Mouse (Mus musculus) liver, embryonic 13.5 days (tissue): ENCODE measurements around the gene Cysrt1. TPM values are rescaled to one million over a fixed set of nuclear protein-coding genes. Genes with fewer than 3 reads are reported as not detected.

Experiments
- ATAC-seq: fragments of 200-750 bp; cut with Nextera tagmentation; 2 replicates; pipeline ENCODE4 v1.8.0; 2017; ENCODE audit warnings: low read depth, mild to moderate bottlenecking, moderate number of reproducible peaks, moderate library complexity
- DNase-seq: peaks from one replicate; pipeline ENCODE4 v3.0.0; 2022
- H3K27ac ChIP-seq: fragments of 300-500 bp; sonication (generic); 2 replicates; pipeline ENCODE4 v1.5.1; 2015; ENCODE audit warnings: moderate library complexity, mild to moderate bottlenecking, inconsistent platforms
- H3K27me3 ChIP-seq: fragments of 300-500 bp; sonication (generic); 2 replicates; pipeline ENCODE4 v1.6.1; 2015; ENCODE audit warnings: mild to moderate bottlenecking, inconsistent platforms
- H3K36me3 ChIP-seq: fragments of 300-500 bp; sonication (generic); 2 replicates; pipeline ENCODE4 v1.6.1; 2015; ENCODE audit warnings: mild to moderate bottlenecking, inconsistent platforms
- H3K4me1 ChIP-seq: fragments of 300-500 bp; sonication (generic); replicated peaks from 2 replicates; pipeline ENCODE4 v1.6.1; 2015; ENCODE audit warnings: inconsistent platforms
- H3K4me2 ChIP-seq: fragments of 300-500 bp; sonication (generic); 2 replicates; pipeline ENCODE4 v1.6.1; 2015; ENCODE audit warnings: inconsistent platforms, mild to moderate bottlenecking, moderate library complexity
- H3K4me3 ChIP-seq: fragments of 300-500 bp; sonication (generic); replicated peaks from 2 replicates; pipeline ENCODE4 v1.5.1; 2015; ENCODE audit warnings: mild to moderate bottlenecking, inconsistent platforms
- H3K9ac ChIP-seq: fragments of 300-500 bp; sonication (generic); 2 replicates; pipeline ENCODE4 v1.6.1; 2015; ENCODE audit warnings: mild to moderate bottlenecking, inconsistent platforms
- H3K9me3 ChIP-seq: fragments of 300-500 bp; sonication (generic); replicated peaks from 2 replicates; pipeline ENCODE4 v1.6.1; 2016; ENCODE audit warnings: inconsistent platforms
- whole genome bisulfite sequencing: fragments of 180-500 bp; shearing (Covaris S2); methylation state at CpG from one replicate; pipeline ENCODE4 v1.1.7; 2015; ENCODE audit not compliant: insufficient replicate concordance; 5-methylcytosine and 5-hydroxymethylcytosine counted together
- polyA plus RNA-seq: library from polyadenylated mRNA; unstranded; fragments of >200 nt; fragmentation: Nextera tagmentation; extraction: Ambion mirVana; gene quantifications from 2 replicates; pipeline ENCODE4 v1.2.1, GENCODE M21; 2015

The Cysrt1 gene
- polyA plus RNA-seq, 1 experiment from 2014 or later, result not detected

- Histone ChIP-seq H3K4me1 (peaks cover 46% of the 10 kb centered on the region), H3K9me3 (no peaks in the 10 kb centered on the region), H3K27ac (peak overlapping the region; percentile 100), H3K9ac (peak overlapping the region; percentile 99), H3K4me2 (peak overlapping the region; percentile 95), H3K27me3 (no peaks in the 10 kb centered on the region), H3K36me3 (peaks cover 27% of the 10 kb centered on the region), H3K4me3 (peak overlapping the region; percentile 92)
- DNase-seq (peak; percentile 92), ATAC-seq (peak; percentile 76)
- 1% methylated on average over 45 of the region's 53 CpGs for WGBS
These were observed 18.4 kb downstream of the Cysrt1 start for GRCm38 (mm10) chr2:25223681-25224491.

GRCm38 (mm10) chr2:25221331-25221772 lies 20.9 kb downstream of the Cysrt1 start:
- no peak for ATAC-seq
- Histone ChIP-seq H3K4me2 (no peak overlapping the region), H3K4me3 (peak overlapping the region; percentile 92; the same call in 1 of the 2 replicates), H3K27ac (peak overlapping the region; percentile 30; the same call in 1 of the 2 replicates), H3K9ac (no peak overlapping the region), H3K9me3 (no peaks in the 10 kb centered on the region), H3K27me3 (no peaks in the 10 kb centered on the region), H3K36me3 (peaks cover 27% of the 10 kb centered on the region), H3K4me1 (peaks cover 30% of the 10 kb centered on the region)
- WGBS, result 58% methylated on average over 5 of the region's 5 CpGs
- DNase-seq, result no peak

- Histone ChIP-seq H3K27ac (no peak within 1 kb of the TSS), H3K9ac (no peak within 1 kb of the TSS), H3K27me3 (peaks cover 4% of the 10 kb centered on the region; the same call in 1 of the 2 replicates), H3K4me2 (no peak within 1 kb of the TSS), H3K9me3 (no peaks in the 10 kb centered on the region), H3K36me3 (peaks cover 22% of the 10 kb centered on the region), H3K4me1 (peaks cover 21% of the 10 kb centered on the region), H3K4me3 (no peak within 1 kb of the TSS)
- ATAC-seq (no peak), DNase-seq (no peak)
These were observed 23.8 kb downstream of the Cysrt1 start, which contains the start of gene Fam166a for GRCm38 (mm10) chr2:25218445-25218844. Gene Fam166a, plus strand, starts transcription at chr2:25218745.

- WGBS, result 51% methylated on average over 2 of the region's 2 CpGs
- H3K4me3 ChIP-seq, result no peak overlapping the region
- H3K4me2 ChIP-seq, result no peak overlapping the region
- no peak for DNase-seq
- ATAC-seq, result no peak
- H3K4me1 ChIP-seq, result peaks cover 14% of the 10 kb centered on the region
- peaks cover 5% of the 10 kb centered on the region; the same call in 1 of the 2 replicates for H3K27me3 ChIP-seq
- no peaks in the 10 kb centered on the region for H3K9me3 ChIP-seq
- H3K27ac ChIP-seq, result no peak overlapping the region
- H3K36me3 ChIP-seq, result peaks cover 14% of the 10 kb centered on the region
- no peak overlapping the region for H3K9ac ChIP-seq
These were observed 24.6 kb downstream of the Cysrt1 start for GRCm38 (mm10) chr2:25217666-25218065.

- no peak within 1 kb of the TSS for H3K27ac ChIP-seq
- WGBS, result 63% methylated on average over 3 of the region's 3 CpGs
- H3K9ac ChIP-seq, result no peak within 1 kb of the TSS
These were observed 27.8 kb downstream of the Cysrt1 start, which contains the start of gene Stpg3 for GRCm38 (mm10) chr2:25214444-25214843. Gene Stpg3, minus strand, starts transcription at chr2:25214637.

GRCm38 (mm10) chr2:25213266-25213865 lies 28.9 kb downstream of the Cysrt1 start:
- H3K27ac ChIP-seq, result no peak overlapping the region
- DNase-seq, result no peak
- ATAC-seq, result no peak
- 66% methylated on average over 23 of the region's 23 CpGs for WGBS
- H3K4me1 ChIP-seq, result peaks cover 30% of the 10 kb centered on the region
- H3K27me3 ChIP-seq, result peaks cover 5% of the 10 kb centered on the region; the same call in 1 of the 2 replicates
- no peaks in the 10 kb centered on the region for H3K9me3 ChIP-seq
- no peak overlapping the region for H3K4me2 ChIP-seq
- no peak overlapping the region for H3K4me3 ChIP-seq
- peaks cover 10% of the 10 kb centered on the region; the same call in 1 of the 2 replicates for H3K36me3 ChIP-seq
- no peak overlapping the region for H3K9ac ChIP-seq

More at GRCm38 (mm10) chr2:25214444-25214843, 27.8 kb downstream of the Cysrt1 start, which contains the start of gene Stpg3:
- Histone ChIP-seq H3K9me3 (no peaks in the 10 kb centered on the region), H3K4me3 (no peak within 1 kb of the TSS), H3K36me3 (peaks cover 5% of the 10 kb centered on the region; the same call in 1 of the 2 replicates), H3K27me3 (peaks cover 5% of the 10 kb centered on the region; the same call in 1 of the 2 replicates), H3K4me2 (no peak within 1 kb of the TSS), H3K4me1 (peaks cover 23% of the 10 kb centered on the region)
- no peak for DNase-seq
- no peak for ATAC-seq

GRCm38 (mm10) chr2:25211121-25211670 lies 31.1 kb downstream of the Cysrt1 start, which contains the start of gene Nelfb:
Gene Nelfb, minus strand, starts transcription at chr2:25211489.
- WGBS, result under 1% methylated on average over 44 of the region's 44 CpGs

GRCm38 (mm10) chr2:25210686-25211085 lies 31.6 kb downstream of the Cysrt1 start:
- ATAC-seq (peak; percentile 1), DNase-seq (no peak)
- peak overlapping the region; percentile 86 for H3K9ac ChIP-seq
- WGBS, result under 1% methylated on average over 24 of the region's 24 CpGs
- H3K4me2 ChIP-seq, result peak overlapping the region; percentile 79
- H3K4me1 ChIP-seq, result peaks cover 33% of the 10 kb centered on the region
- H3K4me3 ChIP-seq, result peak overlapping the region; percentile 72
- H3K27ac ChIP-seq, result peak overlapping the region; percentile 80
- H3K27me3 ChIP-seq, result peaks cover 5% of the 10 kb centered on the region; the same call in 1 of the 2 replicates
- H3K36me3 ChIP-seq, result peaks cover 35% of the 10 kb centered on the region
- H3K9me3 ChIP-seq, result no peaks in the 10 kb centered on the region

More at GRCm38 (mm10) chr2:25211121-25211670, 31.1 kb downstream of the Cysrt1 start, which contains the start of gene Nelfb:
- peak; percentile 93 for ATAC-seq
- no peaks in the 10 kb centered on the region for H3K9me3 ChIP-seq
- H3K4me2 ChIP-seq, result peak within 1 kb of the TSS; percentile 79
- H3K36me3 ChIP-seq, result peaks cover 30% of the 10 kb centered on the region
- peak within 1 kb of the TSS; percentile 80 for H3K27ac ChIP-seq
- peaks cover 5% of the 10 kb centered on the region; the same call in 1 of the 2 replicates for H3K27me3 ChIP-seq
- peak; percentile 87 for DNase-seq
- H3K4me3 ChIP-seq, result peak within 1 kb of the TSS; percentile 72
- H3K9ac ChIP-seq, result peak within 1 kb of the TSS; percentile 86
- peaks cover 33% of the 10 kb centered on the region for H3K4me1 ChIP-seq

GRCm38 (mm10) chr2:25207593-25207992 lies 34.7 kb downstream of the Cysrt1 start:
- H3K36me3 ChIP-seq, result peaks cover 66% of the 10 kb centered on the region
- no peak for ATAC-seq

GRCm38 (mm10) chr2:25203631-25204214 lies 38.5 kb downstream of the Cysrt1 start:
- Histone ChIP-seq H3K4me2 (no peak overlapping the region), H3K4me3 (no peak overlapping the region), H3K27ac (no peak overlapping the region), H3K9ac (no peak overlapping the region), H3K36me3 (peaks cover 98% of the 10 kb centered on the region), H3K9me3 (no peaks in the 10 kb centered on the region), H3K4me1 (0 out of 2 replicates have a peak, but pooled peaks cover 8% of the 10 kb centered on the region), H3K27me3 (no peaks in the 10 kb centered on the region)
- ATAC-seq (no peak), DNase-seq (no peak)
- WGBS, result 67% methylated on average over 4 of the region's 4 CpGs

More at GRCm38 (mm10) chr2:25207593-25207992, 34.7 kb downstream of the Cysrt1 start:
- WGBS, result 68% methylated on average over 1 of the region's 1 CpGs
- Histone ChIP-seq H3K27me3 (no peaks in the 10 kb centered on the region), H3K4me3 (no peak overlapping the region), H3K4me1 (peaks cover 37% of the 10 kb centered on the region), H3K4me2 (no peak overlapping the region), H3K9ac (0 out of 2 replicates have a peak overlapping the region, but pooled peaks have one; percentile 10), H3K9me3 (no peaks in the 10 kb centered on the region), H3K27ac (no peak overlapping the region)
- DNase-seq, result no peak
